Mouse (Mus musculus) ES-Bruce4 (cell line): Measurements from ENCODE around the gene Tmem44. TPM values are rescaled to one million over a fixed set of nuclear protein-coding genes. Genes with fewer than 3 reads are reported as not detected.

Source experiments
- H3K27ac ChIP-seq: 2 replicates; pipeline ENCODE4 v1.5.1; 2012; ENCODE audit warnings: low read length, inconsistent platforms; ENCODE audit not compliant: insufficient read depth
- H3K27me3 ChIP-seq: 2 replicates; pipeline ENCODE4 v1.6.1; 2012; ENCODE audit warnings: mild to moderate bottlenecking, low read length, inconsistent platforms; ENCODE audit not compliant: control insufficient read depth, poor library complexity, insufficient read depth, severe bottlenecking
- H3K36me3 ChIP-seq: 2 replicates; pipeline ENCODE4 v1.6.1; 2012; ENCODE audit warnings: inconsistent platforms, mild to moderate bottlenecking, low read length, moderate library complexity; ENCODE audit not compliant: control insufficient read depth, poor library complexity, insufficient read depth, severe bottlenecking
- H3K4me1 ChIP-seq: one replicate; pipeline ENCODE4 v1.8.1; 2011; ENCODE audit warnings: low read length; ENCODE audit not compliant: control insufficient read depth, insufficient read depth
- H3K4me3 ChIP-seq: 2 replicates; pipeline ENCODE4 v1.5.1; 2011; ENCODE audit warnings: low read depth, mild to moderate bottlenecking, low read length
- H3K9ac ChIP-seq: 2 replicates; pipeline ENCODE4 v1.6.1; 2012; ENCODE audit warnings: low read depth, mild to moderate bottlenecking, inconsistent platforms; ENCODE audit not compliant: poor library complexity, severe bottlenecking
- H3K9me3 ChIP-seq: replicated peaks from 2 replicates; pipeline ENCODE4 v1.6.1; 2012; ENCODE audit warnings: mild to moderate bottlenecking, low read length, inconsistent platforms; ENCODE audit not compliant: control insufficient read depth, poor library complexity, insufficient read depth, severe bottlenecking
- CTCF ChIP-seq: IDR thresholded peaks from one replicate; pipeline ENCODE4 v1.8.1; 2011; ENCODE audit warnings: low read depth, low read length
- EP300 ChIP-seq: IDR thresholded peaks from 2 replicates; pipeline ENCODE4 v1.6.1; 2011; ENCODE audit warnings: low read depth, low read length; ENCODE audit not compliant: insufficient read depth
- POLR2A ChIP-seq: IDR thresholded peaks from one replicate; pipeline ENCODE4 v1.8.1; 2011; ENCODE audit warnings: low read length; ENCODE audit not compliant: insufficient read depth
- polyA plus RNA-seq: library from polyadenylated mRNA; stranded (reverse); fragments of >200 nt; gene quantifications from 2 replicates; pipeline ENCODE4 v1.2.4, GENCODE M21; 2011; ENCODE audit warnings: low read depth; ENCODE audit not compliant: missing spikeins, insufficient read depth, insufficient read length

Tmem44 gene
- polyA plus RNA-seq, 1 experiment, result 4.2 TPM

GRCm38 (mm10) chr16:30535075-30535474 lies 15.6 kb downstream of the Tmem44 start:
- TF ChIP-seq EP300 (no peak), CTCF (no peak), POLR2A (no peak)

GRCm38 (mm10) chr16:30533592-30533991 lies 17.1 kb downstream of the Tmem44 start:
- no peak overlapping the region for H3K27ac ChIP-seq
- no peaks in the 10 kb centered on the region for H3K27me3 ChIP-seq
- H3K4me1 ChIP-seq, result no peaks in the 10 kb centered on the region
- no peak for TF ChIP-seq EP300
- TF ChIP-seq CTCF, result no peak
- no peak for TF ChIP-seq POLR2A
- no peak overlapping the region for H3K9ac ChIP-seq
- H3K9me3 ChIP-seq, result no peaks in the 10 kb centered on the region
- H3K4me3 ChIP-seq, result no peak overlapping the region
- no peaks in the 10 kb centered on the region for H3K36me3 ChIP-seq

More at GRCm38 (mm10) chr16:30535075-30535474, 15.6 kb downstream of the Tmem44 start:
- Histone ChIP-seq H3K4me3 (no peak overlapping the region), H3K9me3 (no peaks in the 10 kb centered on the region), H3K9ac (no peak overlapping the region), H3K27me3 (no peaks in the 10 kb centered on the region), H3K27ac (no peak overlapping the region), H3K4me1 (no peaks in the 10 kb centered on the region), H3K36me3 (no peaks in the 10 kb centered on the region)

DNA sequence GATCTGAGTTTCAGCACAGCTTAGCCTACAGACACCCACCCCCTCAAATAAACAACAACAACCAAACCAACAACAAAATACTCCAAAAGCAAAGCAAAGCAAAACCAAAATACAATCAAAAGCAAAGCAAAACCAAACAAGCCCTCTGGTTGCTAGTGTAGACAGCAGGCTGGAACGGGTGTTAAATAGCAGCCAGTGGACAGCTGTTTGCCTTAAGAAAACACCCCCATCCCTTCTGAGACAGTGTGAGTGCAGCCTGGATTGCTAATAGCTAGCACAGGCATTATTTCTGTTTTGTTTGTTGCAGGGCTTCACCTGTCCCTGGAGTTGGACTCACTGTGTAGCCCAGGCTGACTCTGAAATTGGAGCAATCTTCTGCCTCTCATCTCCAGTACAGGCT lies 17.7 kb downstream of the Tmem44 start:
- TF ChIP-seq EP300 (no peak), CTCF (no peak), POLR2A (no peak)
- Histone ChIP-seq H3K4me1 (no peaks in the 10 kb centered on the region), H3K27me3 (no peaks in the 10 kb centered on the region), H3K27ac (no peak overlapping the region), H3K9ac (no peak overlapping the region), H3K4me3 (no peak overlapping the region), H3K36me3 (no peaks in the 10 kb centered on the region), H3K9me3 (no peaks in the 10 kb centered on the region)

- Histone ChIP-seq H3K4me1 (no peaks in the 10 kb centered on the region), H3K4me3 (no peak overlapping the region), H3K9ac (no peak overlapping the region), H3K27ac (no peak overlapping the region), H3K27me3 (no peaks in the 10 kb centered on the region), H3K36me3 (no peaks in the 10 kb centered on the region), H3K9me3 (no peaks in the 10 kb centered on the region)
- TF ChIP-seq POLR2A (no peak), CTCF (peak; percentile 96)
Observed at GRCm38 (mm10) chr16:30531761-30532406, 18.8 kb downstream of the Tmem44 start.

DNA sequence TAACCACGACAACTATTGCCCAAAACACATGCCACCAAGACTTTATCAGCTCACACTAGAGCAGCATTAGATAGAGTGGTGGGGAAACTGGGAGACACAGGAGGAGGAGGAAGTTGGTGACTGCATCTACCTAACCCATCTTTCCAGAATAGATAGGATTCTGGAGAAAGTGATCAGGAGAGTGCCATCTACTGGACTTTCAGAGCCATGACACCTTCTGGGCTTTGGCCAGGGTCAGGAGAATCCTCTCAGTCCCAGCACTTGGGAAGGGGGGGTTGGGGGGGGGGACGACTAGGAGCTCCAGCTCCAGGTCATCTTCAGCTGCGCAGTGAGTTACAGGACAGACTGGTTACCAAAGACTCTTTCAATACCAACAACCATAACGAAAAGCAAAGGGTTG lies 19.8 kb downstream of the Tmem44 start:
- Histone ChIP-seq H3K27ac (no peak overlapping the region), H3K9me3 (no peaks in the 10 kb centered on the region), H3K9ac (no peak overlapping the region), H3K4me1 (no peaks in the 10 kb centered on the region), H3K4me3 (no peak overlapping the region), H3K36me3 (no peaks in the 10 kb centered on the region), H3K27me3 (no peaks in the 10 kb centered on the region)
- no peak for TF ChIP-seq EP300
- no peak for TF ChIP-seq POLR2A
- TF ChIP-seq CTCF, result peak; percentile 48

GRCm38 (mm10) chr16:30528386-30528785 lies 22.3 kb downstream of the Tmem44 start:
- no peaks in the 10 kb centered on the region for H3K9me3 ChIP-seq
- no peaks in the 10 kb centered on the region for H3K36me3 ChIP-seq
- no peaks in the 10 kb centered on the region for H3K27me3 ChIP-seq
- TF ChIP-seq POLR2A, result no peak
- no peak for TF ChIP-seq EP300
- no peak for TF ChIP-seq CTCF
- no peak overlapping the region for H3K4me3 ChIP-seq
- H3K27ac ChIP-seq, result no peak overlapping the region
- no peaks in the 10 kb centered on the region for H3K4me1 ChIP-seq
- H3K9ac ChIP-seq, result no peak overlapping the region
